Mouse (Mus musculus): ENCODE data around the gene Lpcat2. TPM values are rescaled to one million over a fixed set of nuclear protein-coding genes. Genes with fewer than 3 reads are reported as not detected.
A peak's percentile ranks its signal among the peaks of the same experiment; 100 is the strongest.

Lpcat2 gene
- polyA plus RNA-seq, 1 experiment from 2014 or later = 8.5 TPM

GRCm38 (mm10) chr8:92828251-92828743 is 26.8 kb upstream of the Lpcat2 start:
- 17% methylated on average over 15 of the region's 15 CpGs for WGBS
- DNase-seq (ENCODE audit: low spot score) (peak; percentile 70), ATAC-seq (ENCODE audit: insufficient number of reproducible peaks, low FRiP score, low TSS enrichment, low read depth) (peak; percentile 33; the same call in 1 of the 2 replicates)
- Histone ChIP-seq H3K4me1 (ENCODE audit: control insufficient read depth, insufficient read depth, low read length) (no peaks in the 10 kb centered on the region), H3K4me3 (ENCODE audit: low read depth, low read length) (peak overlapping the region; percentile 66), H3K9ac (ENCODE audit: low read length) (peak overlapping the region; percentile 91), H3K4me2 (ENCODE audit: low read depth, severe bottlenecking) (peak overlapping the region; percentile 79), H3K36me3 (ENCODE audit: control insufficient read depth, insufficient read depth, low read length) (peaks cover 5% of the 10 kb centered on the region; the same call in 1 of the 2 replicates), H3K27me3 (ENCODE audit: control insufficient read depth, insufficient read depth, low read length) (no peaks in the 10 kb centered on the region), H3K27ac (replicated peaks; ENCODE audit: low read depth, low read length) (no peak overlapping the region), H3K9me3 (ENCODE audit: control insufficient read depth, low read length) (no peaks in the 10 kb centered on the region)

- 54% methylated on average over 5 of the region's 5 CpGs for WGBS
- H3K27ac ChIP-seq (replicated peaks; ENCODE audit: low read depth, low read length) = no peak overlapping the region
- DNase-seq (ENCODE audit: low spot score) = no peak
- no peaks in the 10 kb centered on the region for H3K9me3 ChIP-seq (ENCODE audit: control insufficient read depth, low read length)
- no peaks in the 10 kb centered on the region for H3K4me1 ChIP-seq (ENCODE audit: control insufficient read depth, insufficient read depth, low read length)
- H3K36me3 ChIP-seq (ENCODE audit: control insufficient read depth, insufficient read depth, low read length) = peaks cover 20% of the 10 kb centered on the region; the same call in 1 of the 2 replicates
- no peak for ATAC-seq (ENCODE audit: insufficient number of reproducible peaks, low FRiP score, low TSS enrichment, low read depth)
- no peak overlapping the region for H3K4me2 ChIP-seq (ENCODE audit: low read depth, severe bottlenecking)
- no peaks in the 10 kb centered on the region for H3K27me3 ChIP-seq (ENCODE audit: control insufficient read depth, insufficient read depth, low read length)
- no peak overlapping the region for H3K4me3 ChIP-seq (ENCODE audit: low read depth, low read length)
- no peak overlapping the region for H3K9ac ChIP-seq (ENCODE audit: low read length)
Observed at GRCm38 (mm10) chr8:92834065-92834731, 20.9 kb upstream of the Lpcat2 start.

GRCm38 (mm10) chr8:92834786-92835500 is 20.2 kb upstream of the Lpcat2 start:
- ATAC-seq (ENCODE audit: insufficient number of reproducible peaks, low FRiP score, low TSS enrichment, low read depth) (no peak), DNase-seq (ENCODE audit: low spot score) (no peak)
- Histone ChIP-seq H3K4me1 (ENCODE audit: control insufficient read depth, insufficient read depth, low read length) (no peaks in the 10 kb centered on the region), H3K4me3 (ENCODE audit: low read depth, low read length) (no peak overlapping the region), H3K4me2 (ENCODE audit: low read depth, severe bottlenecking) (no peak overlapping the region), H3K27ac (replicated peaks; ENCODE audit: low read depth, low read length) (no peak overlapping the region), H3K36me3 (ENCODE audit: control insufficient read depth, insufficient read depth, low read length) (peaks cover 20% of the 10 kb centered on the region; the same call in 1 of the 2 replicates), H3K27me3 (ENCODE audit: control insufficient read depth, insufficient read depth, low read length) (no peaks in the 10 kb centered on the region), H3K9ac (ENCODE audit: low read length) (no peak overlapping the region), H3K9me3 (ENCODE audit: control insufficient read depth, low read length) (no peaks in the 10 kb centered on the region)
- WGBS = 85% methylated on average over 11 of the region's 11 CpGs

- no peak for ATAC-seq (ENCODE audit: insufficient number of reproducible peaks, low FRiP score, low TSS enrichment, low read depth)
- Histone ChIP-seq H3K27me3 (ENCODE audit: control insufficient read depth, insufficient read depth, low read length) (no peaks in the 10 kb centered on the region), H3K27ac (replicated peaks; ENCODE audit: low read depth, low read length) (no peak overlapping the region), H3K4me3 (ENCODE audit: low read depth, low read length) (no peak overlapping the region), H3K9me3 (ENCODE audit: control insufficient read depth, low read length) (no peaks in the 10 kb centered on the region), H3K9ac (ENCODE audit: low read length) (no peak overlapping the region), H3K4me2 (ENCODE audit: low read depth, severe bottlenecking) (no peak overlapping the region), H3K36me3 (ENCODE audit: control insufficient read depth, insufficient read depth, low read length) (peaks cover 26% of the 10 kb centered on the region; the same call in 1 of the 2 replicates), H3K4me1 (ENCODE audit: control insufficient read depth, insufficient read depth, low read length) (no peaks in the 10 kb centered on the region)
- DNase-seq (ENCODE audit: low spot score) = no peak
- WGBS = 94% methylated on average over 11 of the region's 11 CpGs
Observed at GRCm38 (mm10) chr8:92835901-92836300, 19.2 kb upstream of the Lpcat2 start.

GRCm38 (mm10) chr8:92838616-92839015 is 16.5 kb upstream of the Lpcat2 start:
- Histone ChIP-seq H3K4me3 (ENCODE audit: low read depth, low read length) (no peak overlapping the region), H3K27ac (replicated peaks; ENCODE audit: low read depth, low read length) (no peak overlapping the region), H3K4me2 (ENCODE audit: low read depth, severe bottlenecking) (no peak overlapping the region), H3K36me3 (ENCODE audit: control insufficient read depth, insufficient read depth, low read length) (peaks cover 22% of the 10 kb centered on the region; the same call in 1 of the 2 replicates), H3K9me3 (ENCODE audit: control insufficient read depth, low read length) (no peaks in the 10 kb centered on the region), H3K4me1 (ENCODE audit: control insufficient read depth, insufficient read depth, low read length) (no peaks in the 10 kb centered on the region), H3K27me3 (ENCODE audit: control insufficient read depth, insufficient read depth, low read length) (no peaks in the 10 kb centered on the region), H3K9ac (ENCODE audit: low read length) (no peak overlapping the region)
- WGBS = 81% methylated on average over 3 of the region's 3 CpGs
- DNase-seq (ENCODE audit: low spot score) (no peak), ATAC-seq (ENCODE audit: insufficient number of reproducible peaks, low FRiP score, low TSS enrichment, low read depth) (no peak)

GRCm38 (mm10) chr8:92839161-92839560 is 16.0 kb upstream of the Lpcat2 start:
- Histone ChIP-seq H3K4me2 (ENCODE audit: low read depth, severe bottlenecking) (no peak overlapping the region), H3K4me1 (ENCODE audit: control insufficient read depth, insufficient read depth, low read length) (no peaks in the 10 kb centered on the region), H3K36me3 (ENCODE audit: control insufficient read depth, insufficient read depth, low read length) (peaks cover 24% of the 10 kb centered on the region; the same call in 1 of the 2 replicates), H3K27me3 (ENCODE audit: control insufficient read depth, insufficient read depth, low read length) (no peaks in the 10 kb centered on the region), H3K9ac (ENCODE audit: low read length) (no peak overlapping the region), H3K9me3 (ENCODE audit: control insufficient read depth, low read length) (no peaks in the 10 kb centered on the region), H3K4me3 (ENCODE audit: low read depth, low read length) (no peak overlapping the region), H3K27ac (replicated peaks; ENCODE audit: low read depth, low read length) (no peak overlapping the region)
- ATAC-seq (ENCODE audit: insufficient number of reproducible peaks, low FRiP score, low TSS enrichment, low read depth) = no peak
- 95% methylated on average over 8 of the region's 8 CpGs for WGBS
- no peak for DNase-seq (ENCODE audit: low spot score)

GRCm38 (mm10) chr8:92839876-92840275 is 15.3 kb upstream of the Lpcat2 start:
- Histone ChIP-seq H3K4me1 (ENCODE audit: control insufficient read depth, insufficient read depth, low read length) (no peaks in the 10 kb centered on the region), H3K4me3 (ENCODE audit: low read depth, low read length) (no peak overlapping the region), H3K27me3 (ENCODE audit: control insufficient read depth, insufficient read depth, low read length) (no peaks in the 10 kb centered on the region), H3K36me3 (ENCODE audit: control insufficient read depth, insufficient read depth, low read length) (peaks cover 24% of the 10 kb centered on the region; the same call in 1 of the 2 replicates), H3K27ac (replicated peaks; ENCODE audit: low read depth, low read length) (no peak overlapping the region), H3K4me2 (ENCODE audit: low read depth, severe bottlenecking) (no peak overlapping the region), H3K9ac (ENCODE audit: low read length) (no peak overlapping the region), H3K9me3 (ENCODE audit: control insufficient read depth, low read length) (no peaks in the 10 kb centered on the region)
- no peak for ATAC-seq (ENCODE audit: insufficient number of reproducible peaks, low FRiP score, low TSS enrichment, low read depth)
- WGBS = 91% methylated on average over 7 of the region's 7 CpGs
- DNase-seq (ENCODE audit: low spot score) = no peak

GRCm38 (mm10) chr8:92846684-92847083 is 8.5 kb upstream of the Lpcat2 start:
- no peak overlapping the region for H3K4me2 ChIP-seq (ENCODE audit: low read depth, severe bottlenecking)
- no peak overlapping the region for H3K4me3 ChIP-seq (ENCODE audit: low read depth, low read length)
- WGBS = 65% methylated on average over 3 of the region's 3 CpGs
- DNase-seq (ENCODE audit: low spot score) (no peak), ATAC-seq (ENCODE audit: insufficient number of reproducible peaks, low FRiP score, low TSS enrichment, low read depth) (no peak)
- no peaks in the 10 kb centered on the region for H3K27me3 ChIP-seq (ENCODE audit: control insufficient read depth, insufficient read depth, low read length)
- H3K27ac ChIP-seq (replicated peaks; ENCODE audit: low read depth, low read length) = no peak overlapping the region
- no peaks in the 10 kb centered on the region for H3K9me3 ChIP-seq (ENCODE audit: control insufficient read depth, low read length)
- H3K9ac ChIP-seq (ENCODE audit: low read length) = no peak overlapping the region
- peaks cover 8% of the 10 kb centered on the region; the same call in 1 of the 2 replicates for H3K36me3 ChIP-seq (ENCODE audit: control insufficient read depth, insufficient read depth, low read length)
- no peaks in the 10 kb centered on the region for H3K4me1 ChIP-seq (ENCODE audit: control insufficient read depth, insufficient read depth, low read length)
